13 mouse cellular contexts compared by ENCODE assay signal in the genomic region with DNA sequence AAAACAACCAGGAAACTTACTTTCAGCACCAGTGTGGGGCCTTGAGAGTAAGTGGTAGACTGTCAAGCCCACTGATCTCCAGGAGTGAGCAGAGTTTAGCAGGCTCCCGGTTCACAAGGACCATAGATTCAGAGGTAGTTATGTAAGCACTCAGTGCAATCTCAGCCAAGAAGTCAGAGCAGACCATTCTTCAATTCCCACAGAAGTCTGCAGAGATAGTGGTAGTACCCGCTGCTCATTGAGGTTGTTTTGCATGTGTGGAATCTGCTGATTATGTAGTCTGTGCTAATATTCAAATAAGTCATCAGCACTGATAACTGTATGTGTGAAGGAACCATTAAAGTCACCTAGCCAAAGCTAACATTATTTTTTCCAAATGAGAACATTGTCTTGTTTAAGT. TPM values are rescaled to one million over a fixed set of nuclear protein-coding genes. Genes with fewer than 3 reads are reported as not detected.
A peak's percentile ranks its signal among the peaks of the same experiment; 100 is the strongest.
DNase-seq lines count a peak whose midpoint lies in the region; ATAC-seq and TF ChIP-seq lines count a peak whose summit lies in the region.
"Had no signal": no experiment of that assay in that cellular context is flagged by ENCODE, and none has a peak within 500 bp of the region (broad histone marks: within the 10 kb centered on the region; RNA-seq: fewer than 3 reads in every experiment).

No protein-coding gene starts in this region.

- intact Hi-C loops in heart, adult 2 months (cut with DNase I), result no loop called here
- intact Hi-C loops in left cerebral cortex, adult 2 months (cut with DNase I), result no loop called here
- intact Hi-C loops in left cerebral cortex, postnatal 14 days (cut with DNase I), result no loop called here

- H3K4me3 ChIP-seq in heart, adult 2 months, result peak overlapping the region; percentile 81
- no peak overlapping the region for H3K4me3 ChIP-seq in left cerebral cortex, adult 2 months
- H3K4me3 ChIP-seq in macrophage (ENCODE audit: inconsistent target), result peak overlapping the region; percentile 92
- H3K4me3 ChIP-seq: forebrain, embryonic 10.5 days; limb, embryonic 15.5 days had no signal

- peaks cover 20% of the 10 kb centered on the region for H3K36me3 ChIP-seq in heart, adult 2 months (ENCODE audit: control insufficient read depth, insufficient read depth, low read length)
- H3K36me3 ChIP-seq in macrophage (ENCODE audit: inconsistent target), result peaks cover 27% of the 10 kb centered on the region; the same call in 1 of the 2 replicates

- no peak for TF ChIP-seq POLR2A in heart, adult 2 months (IDR thresholded peaks at IDR 0.05; ENCODE audit: insufficient read depth, low read depth, low read length)

- H3K27ac ChIP-seq in heart, adult 2 months, result peak overlapping the region; percentile 88
- H3K27ac ChIP-seq in left cerebral cortex, adult 2 months, result 0 out of 2 replicates have a peak overlapping the region, but pooled peaks have one; percentile 7
- H3K27ac ChIP-seq in macrophage, result peak overlapping the region; percentile 87
- H3K27ac ChIP-seq: forebrain, embryonic 10.5 days; hindbrain, postnatal 0 days; limb, embryonic 15.5 days had no signal

- no peak for DNase-seq in heart, adult 2 months
- no peak for DNase-seq in heart, adult 11 months
- DNase-seq in left cerebral cortex, adult 2 months (ENCODE audit: extremely low spot score in 1 of 2, low spot score in 2 of 2), result no peak
- no peak for DNase-seq in left cerebral cortex, postnatal 14 days (ENCODE audit: low spot score in 2 of 2)
- DNase-seq in 3T3-L1 (ENCODE audit: low read depth, low spot score), result peak; percentile 25
- no peak for DNase-seq in cerebellum, adult 9-10 months
- DNase-seq: cerebellum, postnatal 10 days; kidney, postnatal 36 days had no signal

- TF ChIP-seq CTCF in heart, adult 2 months (IDR thresholded peaks at IDR 0.05), result no peak
- TF ChIP-seq CTCF in left cerebral cortex, adult 2 months (IDR thresholded peaks at IDR 0.05), result no peak

- TF ChIP-seq EP300 in heart, adult 2 months (IDR thresholded peaks at IDR 0.05; ENCODE audit: insufficient read depth, low read depth, low read length), result no peak

- H3K9ac ChIP-seq in heart, adult 2 months (ENCODE audit: low read depth, low read length), result no peak overlapping the region
- H3K9ac ChIP-seq: limb, embryonic 15.5 days had no signal

- no peaks in the 10 kb centered on the region for H3K27me3 ChIP-seq in heart, adult 2 months (ENCODE audit: control insufficient read depth, insufficient read depth, low read length)
- H3K27me3 ChIP-seq: limb, embryonic 15.5 days had no signal

- H3K4me1 ChIP-seq in heart, adult 2 months (ENCODE audit: control insufficient read depth, insufficient read depth, low read length), result peaks cover 12% of the 10 kb centered on the region

- no peak for ATAC-seq in activated CD4-positive, CD25-positive, alpha-beta regulatory T cell, adult 4 months
- ATAC-seq: hindbrain, postnatal 0 days had no signal

- no peaks in the 10 kb centered on the region for H3K79me2 ChIP-seq in heart, adult 2 months (replicated peaks; ENCODE audit: control insufficient read depth, insufficient read depth, low read length)
- H3K79me2 ChIP-seq in macrophage (ENCODE audit: inconsistent target), result peaks cover 61% of the 10 kb centered on the region

- 17% methylated on average over 2 of the region's 2 CpGs for WGBS in heart, adult 2 months
- WGBS in macrophage (ENCODE audit: missing documents), result 93% methylated on average over 2 of the region's 2 CpGs

RNA-seq across cellular contexts. Expression of a gene that starts 1.7 kb away (rescaled TPM):
- total RNA-seq in heart, adult 2 months (2021), result 1 to 10 TPM; 6.6 TPM
- 6.5 and 11.4 TPM in 2 replicates for polyA plus RNA-seq in heart, adult 2 months (2012; rRNA removed)
- 10 to 100 TPM; 10.1 to 10.8 TPM for total RNA-seq in left cerebral cortex, adult 2 months (2021)
- total RNA-seq in left cerebral cortex, postnatal 14 days (2021), result 1 to 10 TPM; 8.5 to 8.7 TPM
- total RNA-seq in macrophage (2018; cell fraction: chromatin; rRNA removed), result 100 to 1,000 TPM in 25 of 26 experiments, 10 to 100 TPM in 1; 77.3 to 761 (median 378) TPM
- 10 to 100 TPM; 10.8 to 42.1 (median 25.8) TPM for total RNA-seq in macrophage (2018; cell fraction: cytosol; rRNA removed)
- total RNA-seq in macrophage (2018; cell fraction: nucleus; rRNA removed), result 100 to 1,000 TPM in 19 of 26 experiments, 10 to 100 TPM in 7; 42.1 to 343 (median 147) TPM
- polyA plus RNA-seq in macrophage (2018), result 17.3 to 40.6 TPM (median 20.2 TPM) in 3 replicates
- under 1 TPM; 0.60 to 0.62 TPM for polyA plus RNA-seq in activated CD4-positive, CD25-positive, alpha-beta regulatory T cell, adult 4 months (2017; shearing (Covaris generic))

RNA-seq across cellular contexts. Expression of a gene that starts 21.3 kb away (rescaled TPM):
- 10 to 100 TPM; 14.5 to 14.9 TPM for total RNA-seq in heart, adult 2 months (2021)
- 12.1 and 21.1 TPM in 2 replicates for polyA plus RNA-seq in heart, adult 2 months (2012; rRNA removed)
- 10 to 100 TPM; 41.6 to 42.5 TPM for total RNA-seq in left cerebral cortex, adult 2 months (2021)
- total RNA-seq in left cerebral cortex, postnatal 14 days (2021), result 10 to 100 TPM; 31.7 to 34.5 TPM
- 10 to 100 TPM in 9 of 26 experiments, 1 to 10 TPM in 17; 1.5 to 22.7 (median 7.8) TPM for total RNA-seq in macrophage (2018; cell fraction: chromatin; rRNA removed)
- 10 to 100 TPM; 12.3 to 32.7 (median 20.2) TPM for total RNA-seq in macrophage (2018; cell fraction: cytosol; rRNA removed)
- total RNA-seq in macrophage (2018; cell fraction: nucleus; rRNA removed), result 10 to 100 TPM in 16 of 26 experiments, 1 to 10 TPM in 10; 2.9 to 27.3 (median 12.2) TPM
- 24.7 to 30.5 TPM (median 28.5 TPM) in 3 replicates for polyA plus RNA-seq in macrophage (2018)
- polyA plus RNA-seq in activated CD4-positive, CD25-positive, alpha-beta regulatory T cell, adult 4 months (2017; shearing (Covaris generic)), result 10 to 100 TPM; 30.7 to 32.2 TPM

RNA-seq across cellular contexts. Expression of a gene that starts 21.5 kb away (rescaled TPM):
- total RNA-seq in heart, adult 2 months (2021), result 10 to 100 TPM in 1 of 2 experiments, 1 to 10 TPM in 1; 9.8 to 10.2 TPM
- polyA plus RNA-seq in heart, adult 2 months (2012; rRNA removed), result 3.6 and 8.1 TPM in 2 replicates
- total RNA-seq in left cerebral cortex, adult 2 months (2021), result 10 to 100 TPM; 11.7 to 14.4 TPM
- total RNA-seq in left cerebral cortex, postnatal 14 days (2021), result 10 to 100 TPM; 16.3 to 17.1 TPM
- total RNA-seq in macrophage (2018; cell fraction: chromatin; rRNA removed), result 1 to 10 TPM; 1.6 to 7.8 (median 3.9) TPM
- total RNA-seq in macrophage (2018; cell fraction: cytosol; rRNA removed), result 10 to 100 TPM in 13 of 26 experiments, 1 to 10 TPM in 13; 5.8 to 14.2 (median 10.2) TPM
- total RNA-seq in macrophage (2018; cell fraction: nucleus; rRNA removed), result 10 to 100 TPM in 1 of 26 experiments, 1 to 10 TPM in 25; 2.5 to 12.6 (median 4.3) TPM
- polyA plus RNA-seq in macrophage (2018), result 9.1 to 15.6 TPM (median 9.1 TPM) in 3 replicates
- 10 to 100 TPM; 18.1 to 19.6 TPM for polyA plus RNA-seq in activated CD4-positive, CD25-positive, alpha-beta regulatory T cell, adult 4 months (2017; shearing (Covaris generic))

Comparison
In these comparisons a context has a peak if more than half of its experiments do, and no peak if none do; other contexts are left out.
1. H3K27ac ChIP-seq: peak in every context shown above with its lines; median percentile 88 in heart, adult 2 months; 87 in macrophage; 7 in left cerebral cortex, adult 2 months.